Mouse (Mus musculus): ENCODE measurements at regions not wholly inside any gene's neighbourhood (a gene's known extent, or its start where the extent isn't known, plus 50 kb on each side); places are given as distances from the start of the nearest gene placed in this dataset.
"Not testable (repeated sequence)": the region's sequence is repeated elsewhere in the genome, so short reads cannot be mapped to it uniquely, and the experiment has no call there.

DNA sequence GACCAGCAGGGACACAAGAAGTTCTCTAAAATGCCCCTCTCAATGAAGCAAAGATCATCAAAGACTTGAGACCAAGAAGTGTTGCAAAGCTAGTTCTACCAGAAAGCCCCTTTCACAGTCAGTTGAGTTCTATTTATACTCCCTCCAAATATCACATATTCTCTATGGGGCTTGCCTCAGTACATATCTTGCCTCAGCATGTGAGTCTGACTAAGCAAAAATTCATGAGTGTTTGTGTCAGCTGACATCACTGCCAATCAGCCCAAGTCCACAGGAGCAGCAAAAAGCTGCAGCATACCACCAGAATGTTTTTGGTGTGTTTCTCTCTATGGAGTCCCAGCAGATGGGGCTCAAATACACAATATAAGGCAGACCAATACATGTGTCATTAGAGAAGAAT, 631.6 kb downstream of the Rpia start:
- in situ Hi-C loops (cut with MseI, MboI) = no loop called here

DNA sequence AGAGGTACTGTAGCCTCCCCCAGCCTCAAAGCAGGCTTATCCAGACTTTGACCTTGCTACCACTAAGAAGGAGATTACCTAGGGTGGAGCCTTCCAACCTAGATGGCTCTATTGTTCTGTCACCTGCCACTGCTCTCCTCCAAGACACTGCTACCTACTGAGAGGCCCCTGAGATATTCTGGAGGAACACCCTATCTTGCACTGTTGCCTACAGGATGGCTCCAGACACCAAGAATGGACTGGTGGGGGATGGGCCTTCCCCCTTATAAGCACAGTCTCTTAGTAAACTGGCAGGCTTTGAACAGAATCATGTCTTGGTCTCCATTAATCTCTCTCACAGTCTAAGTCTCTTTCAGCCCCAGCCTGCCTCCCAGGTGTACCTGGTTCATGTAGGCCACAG, 636.3 kb downstream of the Rpia start:
- in situ Hi-C loops (cut with MseI, MboI) = not testable (repeated sequence)

DNA sequence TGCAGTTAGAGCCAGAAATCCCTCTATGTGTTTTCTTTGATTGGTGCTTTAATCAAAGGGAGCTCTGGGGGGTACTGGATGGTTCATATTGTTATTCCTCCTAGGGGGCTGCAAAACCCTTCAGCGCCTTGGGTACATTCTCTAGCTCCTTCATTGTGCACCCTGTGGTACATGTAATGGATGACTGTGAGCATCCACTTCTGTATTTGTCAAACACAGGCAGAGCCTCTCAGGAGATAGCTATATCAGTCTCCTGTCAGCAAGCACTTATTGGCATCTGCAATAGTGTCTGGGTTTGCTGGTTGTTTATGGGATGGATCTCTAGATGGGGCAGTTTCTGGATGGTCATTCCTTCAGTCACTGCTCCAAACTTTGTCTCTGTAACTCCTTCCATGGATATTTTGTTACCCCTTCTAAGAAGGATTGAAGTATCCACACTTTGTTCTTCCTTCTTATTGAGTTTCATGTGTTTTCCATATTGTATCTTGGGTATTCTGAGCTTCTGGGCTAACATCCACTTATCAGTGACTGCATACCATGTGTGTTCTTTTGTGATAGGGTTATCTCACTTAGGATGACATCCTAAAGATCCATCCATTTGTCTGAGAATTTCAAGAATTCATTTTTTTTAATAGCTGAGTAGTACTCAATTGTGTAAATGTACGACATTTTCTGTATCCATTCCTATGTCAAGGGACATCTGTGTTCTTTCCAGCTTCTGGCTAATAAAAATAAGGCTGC, 640.8 kb downstream of the Rpia start:
- in situ Hi-C loops (cut with MseI, MboI) = not testable (repeated sequence)

DNA sequence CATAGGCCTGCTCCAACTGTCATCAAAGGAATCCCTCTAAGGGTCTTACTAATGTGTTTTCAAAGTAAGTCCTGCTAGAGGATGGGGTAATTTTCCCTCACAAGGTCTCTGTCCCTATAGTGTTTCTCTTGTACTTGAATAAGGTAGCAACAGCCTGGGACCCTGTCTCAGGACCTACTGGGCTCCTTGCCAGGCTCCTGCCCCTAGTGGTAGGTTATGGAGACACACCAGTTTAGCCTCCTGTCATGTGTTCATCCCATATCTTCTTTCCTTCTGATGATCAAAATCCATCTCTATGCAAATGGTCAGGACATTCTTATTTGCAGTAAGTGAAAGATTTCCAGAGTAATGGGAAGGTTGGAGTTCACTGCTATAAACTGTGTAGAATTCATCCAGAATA, 645.0 kb downstream of the Rpia start:
- in situ Hi-C loops (cut with MseI, MboI) = no loop called here

DNA sequence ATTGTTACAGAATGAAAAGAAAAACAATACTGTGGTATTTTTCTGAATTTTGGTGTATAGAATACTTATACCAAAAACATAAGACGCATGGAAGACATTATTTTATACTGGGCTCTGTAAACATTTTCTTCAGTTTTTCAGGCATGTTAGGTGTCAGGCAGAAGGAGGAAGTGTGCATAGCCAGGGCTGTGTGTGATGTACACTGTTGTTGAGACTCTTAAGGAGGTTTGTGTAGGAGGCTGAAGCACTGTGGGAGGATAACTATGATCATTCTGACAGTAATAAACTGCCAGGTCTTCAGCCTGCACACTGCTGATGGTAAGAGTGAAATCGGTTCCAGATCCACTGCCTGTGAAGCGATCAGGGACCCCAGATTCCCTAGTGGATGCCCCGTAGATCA, 648.7 kb downstream of the Rpia start:
- in situ Hi-C loops (cut with MseI, MboI) = not testable (repeated sequence)

DNA sequence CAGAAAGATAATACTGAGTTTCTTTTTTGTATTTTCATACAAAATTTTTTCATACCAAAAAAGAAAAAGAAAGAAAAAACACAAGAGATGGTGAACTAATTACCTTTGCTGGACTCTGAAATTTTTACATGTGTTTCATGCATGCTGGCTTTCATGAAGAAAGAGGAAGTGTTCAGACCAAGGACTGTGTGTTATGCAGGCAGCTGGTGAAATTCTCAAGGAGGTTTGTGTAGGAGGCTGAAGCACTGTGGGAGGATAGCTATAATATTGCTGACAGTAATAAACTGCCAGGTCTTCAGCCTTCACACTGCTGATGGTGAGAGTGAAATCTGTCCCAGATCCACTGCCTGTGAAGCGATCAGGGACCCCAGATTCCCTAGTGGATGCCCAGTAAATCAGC, 675.2 kb downstream of the Rpia start:
- in situ Hi-C loops (cut with MseI, MboI) = loop anchor here (25.0 kb wide), 1 partner anchor 195 kb away; no protein-coding TSS in a partner anchor

DNA sequence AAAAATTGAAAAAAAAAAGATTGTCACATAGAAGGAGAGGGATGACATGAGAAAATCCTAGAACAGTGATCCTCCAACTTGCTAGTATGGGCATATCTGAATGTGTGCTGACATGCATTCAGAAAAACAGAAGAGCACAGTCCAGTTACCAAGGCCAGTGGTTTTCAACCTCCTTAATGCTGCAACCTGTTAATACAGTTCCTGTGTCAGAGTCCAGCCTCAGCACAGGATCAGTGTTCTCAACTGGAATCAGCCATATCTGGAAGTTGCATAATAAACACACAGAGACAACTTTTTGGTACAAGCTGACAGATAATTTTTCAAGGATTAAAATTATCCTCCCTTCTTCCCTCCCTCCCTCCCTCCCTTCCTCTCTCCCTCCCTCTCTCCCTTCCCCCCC, 680.1 kb downstream of the Rpia start:
- in situ Hi-C loops (cut with MseI, MboI) = loop anchor here (25.0 kb wide), 1 partner anchor 200 kb away; no protein-coding TSS in a partner anchor

DNA sequence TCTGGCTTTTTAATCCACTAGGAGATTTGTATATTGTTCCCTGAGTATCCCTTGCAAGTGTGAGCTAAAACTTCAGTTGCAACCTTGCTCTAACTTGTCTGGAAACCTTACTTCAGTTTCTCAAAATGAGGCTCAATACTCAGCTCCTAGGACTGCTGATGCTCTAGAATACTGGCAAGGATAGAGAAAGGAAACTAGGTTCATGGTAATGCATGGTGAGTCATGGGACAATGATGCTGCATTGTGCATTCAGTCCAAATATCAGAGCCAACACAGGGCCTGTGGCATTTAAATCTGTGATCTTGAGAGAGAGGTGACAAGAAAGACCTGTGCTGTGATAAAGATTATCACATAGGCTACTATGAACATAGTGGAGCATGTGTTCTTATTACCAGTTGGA, 682.6 kb downstream of the Rpia start:
- in situ Hi-C loops (cut with MseI, MboI) = loop anchor here (25.0 kb wide), 1 partner anchor 203 kb away; no protein-coding TSS in a partner anchor

DNA sequence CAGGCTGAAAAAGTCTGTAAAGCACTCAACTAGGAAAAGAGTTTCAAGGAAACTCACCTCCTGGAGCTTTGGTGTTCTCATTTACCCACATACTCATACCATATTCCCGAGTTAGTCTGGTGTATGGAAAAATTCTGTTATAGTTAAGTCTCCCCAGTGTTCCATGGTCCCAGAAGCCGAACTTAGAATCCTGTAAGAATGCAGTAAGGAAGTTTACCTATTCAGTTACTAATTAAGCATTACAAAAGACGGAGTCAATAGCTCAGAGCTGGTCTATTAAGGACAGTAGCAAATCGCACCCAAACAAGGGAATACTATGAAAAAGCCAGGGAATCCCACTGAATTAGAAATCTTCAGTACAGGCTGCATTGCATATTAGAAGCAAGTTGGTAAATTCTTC, 688.3 kb downstream of the Rpia start:
- in situ Hi-C loops (cut with MseI, MboI) = loop anchor here (25.0 kb wide), 1 partner anchor 209 kb away; no protein-coding TSS in a partner anchor

DNA sequence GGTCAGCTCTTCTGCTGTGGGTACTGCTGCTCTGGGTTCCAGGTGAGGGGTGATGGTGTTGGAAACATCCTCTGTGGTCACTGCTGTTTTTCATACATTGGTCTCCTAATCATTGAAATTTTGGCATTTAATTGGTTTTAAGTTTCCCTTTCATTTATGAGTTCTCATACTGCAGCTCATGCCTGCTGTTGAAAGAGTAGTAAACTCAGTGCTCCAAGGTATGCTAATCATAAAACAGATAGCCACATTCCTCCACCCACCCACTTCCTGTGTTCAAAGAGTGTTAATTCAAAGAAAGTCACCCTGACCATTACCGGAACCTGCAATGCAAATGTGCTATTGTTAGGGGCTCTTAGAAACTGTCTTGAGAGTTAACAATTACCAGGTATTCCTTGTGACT, 688.9 kb downstream of the Rpia start:
- in situ Hi-C loops (cut with MseI, MboI) = loop anchor here (25.0 kb wide), 1 partner anchor 209 kb away; no protein-coding TSS in a partner anchor

DNA sequence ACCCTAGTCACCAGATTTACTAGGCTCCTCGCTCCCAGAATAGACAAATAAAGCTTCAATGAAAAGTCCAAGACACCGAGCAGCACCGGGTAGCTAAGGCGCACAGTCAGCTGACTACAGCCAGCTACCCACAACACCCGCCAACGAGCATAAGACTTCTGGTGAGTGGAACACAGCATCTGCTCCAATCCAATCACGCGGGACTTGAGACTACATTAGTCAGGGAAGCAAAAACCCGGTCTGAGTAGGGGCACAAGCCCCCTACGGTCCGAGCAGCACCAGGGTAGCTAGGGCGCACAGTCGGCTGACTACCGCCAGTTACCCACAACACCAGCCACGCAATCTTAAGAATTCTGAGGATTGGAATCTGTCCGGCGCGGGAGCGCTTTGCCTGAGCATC, 704.0 kb downstream of the Rpia start:
- in situ Hi-C loops (cut with MseI, MboI) = no loop called here

DNA sequence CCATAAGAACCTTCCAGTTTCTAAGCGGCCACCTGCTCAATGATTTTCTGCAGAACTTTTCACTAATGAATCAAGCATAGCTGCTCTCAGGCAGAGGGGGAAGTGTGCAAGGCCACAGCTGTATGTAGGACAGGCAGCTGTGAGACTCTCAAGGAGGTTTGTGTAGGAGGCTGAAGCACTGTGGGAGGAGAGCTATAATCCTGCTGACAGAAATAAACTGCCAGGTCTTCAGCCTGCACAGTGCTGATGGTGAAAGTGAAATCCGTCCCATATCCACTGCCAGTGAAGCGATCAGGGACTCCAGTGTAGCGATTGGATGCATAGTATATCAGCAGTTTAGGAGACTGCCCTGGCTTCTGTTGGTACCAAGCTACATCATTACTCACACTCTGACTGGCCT, 718.2 kb downstream of the Rpia start:
- in situ Hi-C loops (cut with MseI, MboI) = no loop called here

DNA sequence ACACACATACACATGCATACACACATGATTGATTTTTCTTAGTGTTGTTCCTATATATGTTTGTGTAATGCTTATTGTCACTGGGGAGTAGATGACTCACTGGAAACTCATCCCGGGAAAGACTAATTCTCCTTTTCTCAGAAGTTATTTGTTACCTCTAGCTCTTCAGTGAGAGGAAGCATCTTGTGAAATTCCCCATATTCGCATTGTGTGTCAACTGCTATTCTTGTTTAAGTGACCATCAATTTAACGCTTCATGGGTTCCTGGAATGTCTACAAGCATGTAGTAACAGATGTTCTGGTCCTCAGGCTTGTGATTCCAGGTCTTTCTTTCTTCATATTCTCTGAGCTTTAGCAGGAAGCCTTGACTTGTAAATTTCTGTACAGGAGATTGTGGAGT, 720.0 kb downstream of the Rpia start:
- in situ Hi-C loops (cut with MseI, MboI) = no loop called here

DNA sequence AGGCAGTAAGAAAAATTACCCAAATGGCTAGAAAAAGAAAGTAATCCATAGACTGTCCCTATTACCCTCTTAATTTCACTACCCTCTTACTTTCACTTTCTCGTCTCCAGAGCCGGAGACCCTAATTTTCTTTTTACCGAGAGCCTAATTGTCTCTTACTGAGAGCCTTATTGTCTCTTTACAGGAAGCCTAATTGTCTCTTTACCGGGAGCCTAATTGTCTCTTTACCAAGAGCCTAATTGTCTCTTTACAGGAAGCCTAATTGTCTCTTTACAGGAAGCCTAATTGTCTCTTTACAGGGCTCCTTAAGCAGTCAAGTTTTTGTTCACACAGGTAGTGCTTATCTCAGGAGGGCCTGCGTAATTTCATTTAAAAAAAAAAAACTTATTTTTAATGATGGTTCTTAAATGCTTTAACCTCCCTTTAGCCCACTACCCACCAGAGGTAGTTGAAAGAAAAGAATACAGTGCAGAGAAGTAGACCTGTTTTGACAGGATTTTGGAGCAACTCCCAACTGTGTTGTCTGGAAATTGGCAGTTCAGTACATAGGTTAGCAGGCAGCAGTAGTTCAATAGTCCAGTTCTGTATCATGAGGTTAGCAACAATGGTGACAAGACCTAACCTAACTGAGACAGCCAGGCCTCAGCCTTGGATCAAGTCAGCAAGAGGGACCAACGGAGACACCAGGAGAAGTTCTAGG, 724.2 kb downstream of the Rpia start:
- in situ Hi-C loops (cut with MseI, MboI) = no loop called here

DNA sequence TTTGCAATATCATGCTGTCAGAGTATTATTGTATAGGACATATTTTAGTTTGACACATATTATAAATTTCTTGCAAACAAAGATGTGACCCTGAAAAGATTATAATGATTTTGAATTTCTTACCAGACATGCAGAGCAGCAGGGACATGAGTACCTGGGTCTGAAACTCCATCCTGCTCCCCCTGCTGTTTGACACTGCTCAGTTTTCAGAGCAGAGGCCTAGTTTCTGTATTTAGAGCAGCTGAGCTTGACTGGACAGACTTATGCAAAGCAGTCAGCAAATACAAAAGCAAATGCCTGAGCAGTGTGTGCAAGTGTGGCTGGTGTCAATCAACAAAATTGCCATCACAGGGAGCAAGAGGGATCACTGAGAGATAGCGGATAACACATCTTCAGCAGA, 733.0 kb downstream of the Rpia start:
- in situ Hi-C loops (cut with MseI, MboI) = no loop called here

DNA sequence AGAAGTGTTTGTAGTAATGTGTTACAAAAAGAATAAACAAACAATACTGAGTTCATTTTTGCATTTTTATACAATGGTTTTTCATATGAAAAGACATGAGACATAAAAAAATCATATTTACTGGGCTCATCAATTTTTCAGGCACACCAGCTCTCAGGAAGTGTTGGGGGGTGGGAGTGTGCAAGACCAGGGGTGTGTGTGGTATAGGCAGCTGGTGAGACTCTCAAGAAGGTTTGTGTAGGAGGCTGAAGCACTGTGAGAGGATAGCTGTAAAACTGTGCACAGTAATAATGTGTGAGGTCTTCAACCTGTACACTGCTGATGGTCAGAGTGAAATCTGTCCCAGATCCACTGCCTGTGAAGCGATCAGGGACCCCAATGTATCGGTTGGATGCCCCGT, 733.7 kb downstream of the Rpia start:
- in situ Hi-C loops (cut with MseI, MboI) = no loop called here

DNA sequence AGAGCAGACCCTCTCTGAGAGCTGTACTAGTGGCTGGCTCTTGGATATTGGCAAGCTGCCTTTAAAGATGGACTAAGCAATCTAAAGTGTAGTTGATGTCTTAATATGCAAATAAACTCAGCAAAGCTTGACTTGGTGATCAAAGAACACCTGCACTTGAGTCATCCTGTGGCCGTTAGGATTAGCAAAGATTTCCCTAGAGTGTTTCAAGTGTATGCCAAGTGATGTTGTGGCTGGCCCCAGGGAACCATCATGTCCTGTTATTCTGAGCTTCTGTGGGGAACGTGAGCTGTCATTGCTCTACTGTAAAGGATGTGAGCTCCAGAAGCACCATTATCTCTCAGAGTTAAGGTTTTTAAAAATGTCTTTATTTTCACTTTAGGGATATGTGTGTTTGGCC, 751.1 kb downstream of the Rpia start:
- in situ Hi-C loops (cut with MseI, MboI) = no loop called here

DNA sequence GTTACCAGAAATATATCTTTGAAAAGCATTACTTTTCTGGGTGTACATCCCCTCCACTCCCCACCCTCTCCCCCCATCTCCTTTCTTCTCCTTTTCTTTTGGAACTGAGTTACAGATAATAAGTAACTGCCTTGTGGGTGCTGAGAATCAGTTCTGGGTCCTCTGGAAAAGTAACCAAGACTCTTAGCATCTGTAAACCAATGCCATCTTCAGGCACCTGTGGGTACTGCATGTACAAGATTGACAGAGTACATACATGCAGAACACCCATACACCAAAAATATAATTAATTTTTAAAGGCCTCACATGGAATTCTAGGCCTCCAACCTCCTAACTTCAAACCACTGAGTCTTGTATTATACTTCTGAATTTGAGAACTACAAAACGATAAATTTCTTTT, 758.4 kb downstream of the Rpia start:
- in situ Hi-C loops (cut with MseI, MboI) = no loop called here

DNA sequence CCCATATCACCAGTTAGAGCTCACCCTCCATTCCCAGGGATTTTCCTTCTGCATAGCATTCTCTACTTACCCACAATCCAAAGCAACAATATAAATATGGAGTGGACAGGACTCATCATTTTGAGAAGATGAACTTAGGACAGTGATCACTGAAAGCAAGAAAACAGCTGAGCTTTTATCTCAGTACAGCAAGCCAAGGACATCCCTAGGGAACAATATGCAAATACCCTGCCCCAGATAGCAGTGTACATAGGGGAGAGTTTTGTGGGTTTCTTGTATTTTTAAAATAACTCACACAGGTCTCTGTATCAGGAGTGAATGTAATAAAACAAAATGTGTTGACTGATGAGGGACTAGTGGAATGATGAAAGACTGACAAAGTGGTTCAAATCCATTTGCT, 780.5 kb downstream of the Rpia start:
- in situ Hi-C loops (cut with MseI, MboI) = no loop called here

All from mouse trophoblast stem cell (cell line).